Mouse (Mus musculus): ENCODE data around the gene Rps15. TPM values are rescaled to one million over a fixed set of nuclear protein-coding genes. Genes with fewer than 3 reads are reported as not detected.

Gene Rps15
- polyA plus RNA-seq, 1 experiment from 2014 or later, result 671 TPM

GRCm38 (mm10) chr10:80323261-80324119 is 31.2 kb downstream of the Rps15 start:
- Histone ChIP-seq H3K4me3 (peak overlapping the region; percentile 51), H3K27me3 (peaks cover 44% of the 10 kb centered on the region), H3K36me3 (peaks cover 3% of the 10 kb centered on the region), H3K27ac (replicated peaks) (no peak overlapping the region), H3K9ac (replicated peaks) (peak overlapping the region; percentile 41), H3K4me1 (peaks cover 25% of the 10 kb centered on the region), H3K4me2 (replicated peaks) (peak overlapping the region; percentile 83), H3K9me3 (no peaks in the 10 kb centered on the region)
- WGBS, result 3% methylated on average over 46 of the region's 46 CpGs
- peak; percentile 14 for ATAC-seq (ENCODE audit: low FRiP score, low read depth)

- Histone ChIP-seq H3K4me3 (no peak overlapping the region), H3K4me1 (peaks cover 24% of the 10 kb centered on the region), H3K9me3 (no peaks in the 10 kb centered on the region), H3K36me3 (no peaks in the 10 kb centered on the region), H3K27me3 (peaks cover 44% of the 10 kb centered on the region), H3K27ac (replicated peaks) (no peak overlapping the region), H3K4me2 (replicated peaks) (peak overlapping the region; percentile 83), H3K9ac (replicated peaks) (no peak overlapping the region)
- 79% methylated on average over 17 of the region's 17 CpGs for WGBS
- ATAC-seq (ENCODE audit: low FRiP score, low read depth), result no peak
Measured at GRCm38 (mm10) chr10:80324120-80325037, 32.1 kb downstream of the Rps15 start.

DNA sequence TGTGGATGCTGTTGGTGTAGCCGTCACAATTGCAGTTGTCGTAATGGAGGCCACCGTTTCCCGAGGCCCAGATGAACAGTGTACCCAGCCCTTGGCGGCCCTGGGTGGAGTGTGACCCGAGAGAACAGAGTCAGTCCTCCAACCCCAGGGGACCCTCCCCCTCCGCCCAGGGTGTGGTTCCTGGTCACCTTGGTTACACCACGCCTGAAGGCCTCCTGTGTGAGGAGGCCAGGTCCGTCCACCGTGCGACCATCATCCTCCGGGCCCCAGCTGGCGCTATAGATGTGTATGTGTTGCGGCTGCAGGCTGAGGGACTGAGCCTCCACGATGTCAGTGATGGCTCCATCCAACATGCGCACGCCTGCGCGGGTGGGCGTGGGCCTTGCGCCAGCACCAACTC is 32.8 kb downstream of the Rps15 start:
- no peak for ATAC-seq (ENCODE audit: low FRiP score, low read depth)
- peaks cover 23% of the 10 kb centered on the region for H3K4me1 ChIP-seq
- H3K36me3 ChIP-seq, result no peaks in the 10 kb centered on the region
- peaks cover 47% of the 10 kb centered on the region for H3K27me3 ChIP-seq
- no peak overlapping the region for H3K4me2 ChIP-seq (replicated peaks)
- no peaks in the 10 kb centered on the region for H3K9me3 ChIP-seq
- no peak overlapping the region for H3K9ac ChIP-seq (replicated peaks)
- no peak overlapping the region for H3K4me3 ChIP-seq
- WGBS, result 84% methylated on average over 21 of the region's 21 CpGs
- no peak overlapping the region for H3K27ac ChIP-seq (replicated peaks)

DNA sequence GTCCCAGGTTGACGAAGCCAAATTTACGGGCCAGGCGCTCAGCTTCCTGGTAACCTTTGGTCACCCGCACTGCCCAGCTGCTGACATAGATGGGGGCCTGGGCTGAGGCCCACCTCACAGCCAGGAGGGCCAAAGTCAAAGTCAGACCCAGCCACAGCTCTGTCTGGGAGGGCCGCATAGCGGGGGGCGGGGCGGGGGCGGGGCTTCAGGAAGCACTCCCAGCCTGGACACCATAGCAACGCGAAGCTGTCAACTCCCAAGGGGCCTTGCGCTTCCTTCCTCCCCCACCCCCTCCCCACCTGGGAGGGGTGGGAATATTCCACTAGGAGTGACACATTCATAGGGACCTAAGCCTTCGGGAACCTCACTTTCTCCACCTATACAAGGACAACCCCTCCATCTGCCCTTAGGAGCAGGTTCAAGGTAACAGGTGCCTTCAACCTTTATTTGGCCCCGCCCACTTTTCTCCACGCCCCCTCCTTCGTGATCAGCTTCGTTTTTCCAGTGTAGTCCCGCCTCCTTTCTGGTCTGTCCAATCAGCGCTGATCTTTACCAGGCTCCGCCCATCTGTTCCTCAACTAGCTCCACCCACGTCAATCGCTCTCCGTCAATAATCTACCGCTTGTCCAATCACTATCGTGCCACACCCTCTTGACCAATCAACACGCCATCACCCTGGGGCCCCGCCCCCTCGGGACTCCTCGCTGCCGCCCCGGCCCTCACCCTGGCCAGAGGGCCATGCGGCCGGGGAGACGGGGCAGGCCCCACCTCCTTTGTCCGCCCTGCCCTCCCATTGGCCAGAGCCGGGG is 37.2 kb downstream of the Rps15 start, which contains the start of the genes Pcsk4 and Reep6:
Pcsk4 (minus strand) TSS at position 226 of the 809 bp plus-strand sequence.
Reep6 (plus strand) TSS at position 681 of the 809 bp plus-strand sequence.
- peaks cover 15% of the 10 kb centered on the region for H3K4me1 ChIP-seq
- H3K36me3 ChIP-seq, result no peaks in the 10 kb centered on the region
- peak; percentile 95 for ATAC-seq (ENCODE audit: low FRiP score, low read depth)
- H3K4me3 ChIP-seq, result peak within 1 kb of the TSS; percentile 49
- 0 out of 2 replicates have a peak within 1 kb of the TSS, but pooled peaks have one; percentile 46 for H3K27ac ChIP-seq (replicated peaks)
- peak within 1 kb of the TSS; percentile 51 for H3K9ac ChIP-seq (replicated peaks)
- H3K27me3 ChIP-seq, result peaks cover 49% of the 10 kb centered on the region
- H3K4me2 ChIP-seq (replicated peaks), result peak within 1 kb of the TSS; percentile 88
- WGBS, result 5% methylated on average over 36 of the region's 36 CpGs
- no peaks in the 10 kb centered on the region for H3K9me3 ChIP-seq

GRCm38 (mm10) chr10:80330084-80330483 is 37.8 kb downstream of the Rps15 start:
- ATAC-seq (ENCODE audit: low FRiP score, low read depth), result no peak
- H3K4me2 ChIP-seq (replicated peaks), result peak overlapping the region; percentile 88
- peak overlapping the region; percentile 49 for H3K4me3 ChIP-seq
- peak overlapping the region; percentile 51 for H3K9ac ChIP-seq (replicated peaks)
- no peaks in the 10 kb centered on the region for H3K36me3 ChIP-seq
- H3K27me3 ChIP-seq, result peaks cover 46% of the 10 kb centered on the region
- H3K27ac ChIP-seq (replicated peaks), result 0 out of 2 replicates have a peak overlapping the region, but pooled peaks have one; percentile 46
- 3% methylated on average over 41 of the region's 41 CpGs for WGBS
- H3K9me3 ChIP-seq, result no peaks in the 10 kb centered on the region
- peaks cover 15% of the 10 kb centered on the region for H3K4me1 ChIP-seq

- no peak overlapping the region for H3K27ac ChIP-seq (replicated peaks)
- H3K27me3 ChIP-seq, result peaks cover 41% of the 10 kb centered on the region
- no peaks in the 10 kb centered on the region for H3K9me3 ChIP-seq
- no peak overlapping the region; the same call in 1 of the 2 replicates for H3K9ac ChIP-seq (replicated peaks)
- H3K4me1 ChIP-seq, result peaks cover 15% of the 10 kb centered on the region
- 64% methylated on average over 2 of the region's 2 CpGs for WGBS
- no peak for ATAC-seq (ENCODE audit: low FRiP score, low read depth)
- no peaks in the 10 kb centered on the region for H3K36me3 ChIP-seq
- H3K4me2 ChIP-seq (replicated peaks), result peak overlapping the region; percentile 88; the same call in 1 of the 2 replicates
- H3K4me3 ChIP-seq, result no peak overlapping the region
Measured at GRCm38 (mm10) chr10:80330888-80331287, 38.6 kb downstream of the Rps15 start.

DNA sequence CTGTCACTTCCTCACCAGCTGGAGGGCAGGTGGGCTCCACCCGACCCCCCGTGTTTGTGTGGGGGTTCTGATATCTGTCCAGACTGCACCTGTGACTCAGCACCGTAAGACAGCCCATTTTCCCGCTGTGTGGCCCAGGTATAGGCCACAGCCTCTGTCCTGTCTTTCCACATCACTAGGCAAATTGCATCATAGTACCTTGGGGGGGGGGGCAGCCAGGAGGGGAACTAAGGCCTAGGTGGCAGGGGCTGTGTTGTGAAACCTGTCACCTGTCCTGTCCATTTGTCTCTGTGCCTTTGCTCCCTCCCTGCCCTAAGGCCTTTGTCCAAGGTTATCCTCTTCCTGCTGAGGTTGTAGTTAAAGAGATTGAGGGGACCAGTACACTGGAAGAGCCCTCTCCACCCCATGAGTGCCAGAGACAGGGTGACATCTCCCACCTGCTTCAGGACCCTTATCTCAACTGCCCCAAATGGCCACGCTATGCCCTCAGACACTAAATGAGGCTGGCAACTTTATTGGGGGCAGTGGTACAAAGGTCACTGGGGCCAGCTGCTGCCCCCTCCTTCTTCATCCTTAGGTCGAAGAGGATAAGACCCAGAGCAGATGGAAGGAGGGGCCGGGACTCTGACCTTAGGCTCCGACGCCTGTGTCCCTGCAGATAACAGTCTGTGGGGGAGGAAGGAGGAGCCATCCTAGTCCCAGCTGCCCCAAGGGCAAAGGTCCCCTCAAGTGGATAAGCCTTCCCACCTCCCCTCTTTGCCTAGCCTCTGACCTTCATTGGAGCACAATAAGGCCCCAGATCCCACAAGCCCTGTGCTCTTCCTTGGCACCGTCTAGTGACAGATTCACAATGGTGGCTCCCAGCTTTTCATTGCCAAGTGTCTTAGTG is 39.6 kb downstream of the Rps15 start:
- no peak overlapping the region for H3K4me2 ChIP-seq (replicated peaks)
- H3K36me3 ChIP-seq, result no peaks in the 10 kb centered on the region
- no peak for ATAC-seq (ENCODE audit: low FRiP score, low read depth)
- no peak overlapping the region for H3K27ac ChIP-seq (replicated peaks)
- peaks cover 40% of the 10 kb centered on the region for H3K27me3 ChIP-seq
- H3K4me1 ChIP-seq, result peaks cover 15% of the 10 kb centered on the region
- no peaks in the 10 kb centered on the region for H3K9me3 ChIP-seq
- 68% methylated on average over 10 of the region's 10 CpGs for WGBS
- no peak overlapping the region for H3K9ac ChIP-seq (replicated peaks)
- H3K4me3 ChIP-seq, result no peak overlapping the region

GRCm38 (mm10) chr10:80332525-80332989 is 40.3 kb downstream of the Rps15 start:
- peaks cover 15% of the 10 kb centered on the region for H3K4me1 ChIP-seq
- no peak overlapping the region for H3K4me2 ChIP-seq (replicated peaks)
- no peaks in the 10 kb centered on the region for H3K9me3 ChIP-seq
- H3K27me3 ChIP-seq, result peaks cover 39% of the 10 kb centered on the region
- H3K36me3 ChIP-seq, result no peaks in the 10 kb centered on the region
- no peak overlapping the region for H3K9ac ChIP-seq (replicated peaks)
- 82% methylated on average over 5 of the region's 5 CpGs for WGBS
- H3K27ac ChIP-seq (replicated peaks), result no peak overlapping the region
- H3K4me3 ChIP-seq, result no peak overlapping the region
- no peak for ATAC-seq (ENCODE audit: low FRiP score, low read depth)

DNA sequence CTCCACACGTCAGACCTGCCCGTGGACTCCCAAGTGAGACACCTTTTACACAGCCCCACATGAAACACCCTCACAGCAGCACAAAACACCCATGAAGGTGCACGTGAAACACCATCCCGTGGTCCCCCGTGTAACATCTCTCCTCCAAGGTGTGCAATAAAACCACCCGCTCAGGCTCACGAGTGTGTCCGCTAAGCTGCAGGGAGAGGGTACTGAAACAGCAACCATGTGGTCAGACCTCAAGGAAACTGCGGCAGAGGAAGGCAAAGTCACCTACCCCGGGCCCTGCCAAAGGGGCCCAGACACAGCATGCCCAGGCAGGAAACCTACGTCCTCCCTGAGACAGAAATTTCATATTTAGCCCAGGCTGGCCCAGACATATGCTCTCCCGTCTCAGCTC is 44.0 kb downstream of the Rps15 start:
- no peak overlapping the region for H3K4me2 ChIP-seq (replicated peaks)
- no peak overlapping the region for H3K4me3 ChIP-seq
- H3K4me1 ChIP-seq, result peaks cover 6% of the 10 kb centered on the region; the same call in 1 of the 2 replicates
- 90% methylated on average over 12 of the region's 12 CpGs for WGBS
- peaks cover 46% of the 10 kb centered on the region for H3K27me3 ChIP-seq
- H3K9ac ChIP-seq (replicated peaks), result no peak overlapping the region
- H3K27ac ChIP-seq (replicated peaks), result no peak overlapping the region
- no peaks in the 10 kb centered on the region for H3K9me3 ChIP-seq
- no peak for ATAC-seq (ENCODE audit: low FRiP score, low read depth)
- H3K36me3 ChIP-seq, result no peaks in the 10 kb centered on the region

DNA sequence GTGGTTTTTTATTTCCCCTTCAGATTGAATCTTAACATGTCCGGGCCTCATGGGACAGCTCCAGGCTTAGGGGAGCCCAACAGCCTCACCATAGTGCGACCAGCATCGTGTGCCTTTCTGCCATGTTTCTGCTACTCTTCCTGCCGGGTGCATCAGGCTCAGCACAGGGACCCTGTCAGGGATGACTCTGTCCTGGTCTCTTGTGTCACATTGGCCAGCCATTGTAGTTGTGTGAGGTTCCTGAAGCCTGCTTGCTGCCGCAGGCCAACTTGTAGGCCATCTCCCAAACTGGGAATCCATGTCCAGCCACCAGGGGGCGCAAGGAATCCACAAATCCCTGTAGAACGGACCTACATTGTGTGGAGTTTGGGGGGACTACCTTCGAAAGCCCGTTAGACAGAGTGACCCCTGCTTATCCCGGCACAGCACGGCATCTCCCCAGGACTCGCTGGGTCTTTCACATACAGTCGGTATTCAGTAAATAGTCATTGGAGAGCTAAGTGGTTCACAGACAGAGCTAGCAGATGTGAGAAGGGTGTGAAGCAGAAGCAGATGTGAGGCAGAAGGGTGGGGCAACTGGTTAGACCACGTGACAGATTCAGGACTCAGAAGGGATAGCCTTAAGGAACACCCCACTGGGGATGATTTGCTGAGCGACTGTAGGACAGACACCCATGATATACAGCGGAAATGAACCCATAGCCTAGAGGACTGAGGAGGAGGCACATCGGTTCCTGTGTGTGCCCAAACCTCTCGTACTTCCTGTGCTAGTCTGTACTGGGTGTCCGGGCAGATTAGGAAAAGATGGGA is 47.9 kb downstream of the Rps15 start:
- Histone ChIP-seq H3K27ac (replicated peaks) (no peak overlapping the region), H3K9me3 (no peaks in the 10 kb centered on the region), H3K9ac (replicated peaks) (no peak overlapping the region), H3K4me3 (no peak overlapping the region), H3K4me2 (replicated peaks) (peak overlapping the region; percentile 21; the same call in 1 of the 2 replicates), H3K27me3 (peaks cover 70% of the 10 kb centered on the region), H3K4me1 (peaks cover 28% of the 10 kb centered on the region), H3K36me3 (no peaks in the 10 kb centered on the region)
- no peak for ATAC-seq (ENCODE audit: low FRiP score, low read depth)
- 22% methylated on average over 19 of the region's 19 CpGs for WGBS

All from midbrain, embryonic 12.5 days (tissue).